Mouse (Mus musculus) C2C12 (cell line): ENCODE data around the gene Slc26a8. TPM values are rescaled to one million over a fixed set of nuclear protein-coding genes. Genes with fewer than 3 reads are reported as not detected.
A peak's percentile ranks its signal among the peaks of the same experiment; 100 is the strongest.

ENCODE experiments used
- H3K27me3 ChIP-seq: one replicate; pipeline ENCODE4 v1.6.1; 2011; ENCODE audit not compliant: control insufficient read depth, insufficient read depth, insufficient read length
- H3K36me3 ChIP-seq: one replicate; pipeline ENCODE4 v1.6.1; 2011; ENCODE audit not compliant: control insufficient read depth, insufficient read depth
- H3K4me3 ChIP-seq: one replicate; pipeline ENCODE4 v1.5.1; 2011; ENCODE audit warnings: mild to moderate bottlenecking, control low read depth; ENCODE audit not compliant: poor library complexity, insufficient read depth, severe bottlenecking
- H3K79me2 ChIP-seq: one replicate; pipeline ENCODE4 v1.6.1; 2011; ENCODE audit not compliant: control insufficient read depth, insufficient read depth
- H3K79me3 ChIP-seq: one replicate; pipeline ENCODE4 v1.6.1; 2011; ENCODE audit warnings: low read depth, control low read depth
- H3ac ChIP-seq: one replicate; pipeline ENCODE3; 2011; ENCODE audit warnings: low read depth; ENCODE audit not compliant: control insufficient read depth, insufficient read length
- CEBPB ChIP-seq: IDR thresholded peaks from one replicate; pipeline ENCODE4 v1.6.1; 2011; ENCODE audit warnings: low read depth, mild to moderate bottlenecking, control low read depth, moderate library complexity
- CTCF ChIP-seq: IDR thresholded peaks from one replicate; pipeline ENCODE4 v1.5.1; 2011; ENCODE audit not compliant: control insufficient read depth, insufficient read depth, insufficient read length
- FOSL1 ChIP-seq: IDR thresholded peaks from one replicate; pipeline ENCODE4 v1.8.0; 2011; ENCODE audit warnings: mild to moderate bottlenecking, low read length; ENCODE audit not compliant: poor library complexity, insufficient read depth, severe bottlenecking
- MAX ChIP-seq: IDR thresholded peaks from one replicate; pipeline ENCODE4 v1.6.1; 2011; ENCODE audit warnings: mild to moderate bottlenecking, control low read depth
- MYOD1 ChIP-seq: IDR thresholded peaks from one replicate; pipeline ENCODE4 v1.6.1; 2011; ENCODE audit warnings: low read depth; ENCODE audit not compliant: control insufficient read depth, insufficient read length
- MYOG ChIP-seq: IDR thresholded peaks from one replicate; pipeline ENCODE4 v1.6.1; 2011; ENCODE audit not compliant: control insufficient read depth, insufficient read length; ENCODE audit errors: extremely low read depth
- USF1 ChIP-seq: IDR thresholded peaks from one replicate; pipeline ENCODE4 v1.6.1; 2011; ENCODE audit warnings: low read depth, mild to moderate bottlenecking, control low read depth, moderate library complexity
- polyA plus RNA-seq: library from polyadenylated mRNA; unstranded; fragments of >200 nt; fragmentation: generic; extraction: Trizol; gene quantifications from one replicate; pipeline ENCODE4 v1.2.1, GENCODE M21; 2012; ENCODE audit warnings: missing spikeins

Gene Slc26a8
- polyA plus RNA-seq, 1 experiment, result not detected

GRCm38 (mm10) chr17:28592998-28593397, 97.0 kb downstream of the Slc26a8 start:
- H3K36me3 ChIP-seq, result peaks cover 85% of the 10 kb centered on the region
- H3K79me2 ChIP-seq, result no peaks in the 10 kb centered on the region
- H3ac ChIP-seq, result no peak overlapping the region
- H3K4me3 ChIP-seq, result no peak overlapping the region
- TF ChIP-seq MAX, result no peak
- TF ChIP-seq MYOD1, result no peak
- no peak for TF ChIP-seq FOSL1
- peak; percentile 73 for TF ChIP-seq CTCF
- TF ChIP-seq USF1, result no peak
- no peaks in the 10 kb centered on the region for H3K79me3 ChIP-seq
- H3K27me3 ChIP-seq, result no peaks in the 10 kb centered on the region

DNA sequence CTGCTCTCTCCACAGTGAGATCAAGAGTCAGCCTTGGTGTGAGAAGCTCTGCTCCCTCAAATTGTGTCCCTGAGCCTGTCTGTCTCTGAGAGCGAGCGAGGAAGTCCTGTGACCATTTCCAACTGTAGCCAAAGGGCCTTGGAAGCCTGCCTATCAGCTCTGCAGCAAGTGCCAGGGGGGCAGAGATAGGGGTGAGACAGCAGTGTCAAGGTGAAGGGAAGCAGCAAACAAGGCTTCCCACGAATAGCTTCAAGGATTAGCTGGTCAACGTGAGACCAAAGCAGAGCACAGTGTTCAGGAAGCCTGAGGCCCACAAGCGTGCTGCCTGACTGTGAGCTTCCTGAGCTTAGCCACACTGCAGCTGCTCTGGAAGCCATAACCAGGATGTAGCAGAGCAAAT, 98.6 kb downstream of the Slc26a8 start:
- Histone ChIP-seq H3ac (no peak overlapping the region), H3K27me3 (no peaks in the 10 kb centered on the region), H3K79me2 (no peaks in the 10 kb centered on the region), H3K79me3 (no peaks in the 10 kb centered on the region), H3K36me3 (peaks cover 86% of the 10 kb centered on the region), H3K4me3 (no peak overlapping the region)
- TF ChIP-seq CEBPB, result no peak
- no peak for TF ChIP-seq FOSL1
- TF ChIP-seq MYOD1, result no peak
- no peak for TF ChIP-seq MYOG
- TF ChIP-seq CTCF, result no peak
- TF ChIP-seq USF1, result no peak
- no peak for TF ChIP-seq MAX

DNA sequence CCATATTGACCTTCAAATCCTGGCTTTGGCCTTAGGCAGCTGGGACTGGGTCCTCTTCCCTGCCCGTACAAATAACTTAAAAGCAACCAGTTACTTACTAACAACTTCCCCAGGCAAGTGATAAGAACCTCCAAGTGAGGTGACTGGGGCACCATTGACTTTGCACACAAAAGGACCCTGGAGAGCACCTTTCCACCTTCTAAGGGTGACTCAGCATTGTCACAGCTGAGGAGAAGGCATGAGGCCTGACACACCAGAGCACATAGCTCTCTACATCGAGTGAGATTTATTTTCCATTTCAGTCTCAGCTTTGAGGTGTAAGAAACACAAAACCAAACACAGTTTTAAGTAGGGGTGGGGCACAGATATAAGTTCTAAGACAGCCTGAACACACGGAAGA, 99.4 kb downstream of the Slc26a8 start:
- Histone ChIP-seq H3K79me3 (no peaks in the 10 kb centered on the region), H3K4me3 (no peak overlapping the region), H3ac (no peak overlapping the region), H3K36me3 (peaks cover 77% of the 10 kb centered on the region), H3K79me2 (no peaks in the 10 kb centered on the region), H3K27me3 (no peaks in the 10 kb centered on the region)
- TF ChIP-seq FOSL1 (no peak), MYOG (no peak), USF1 (no peak), CEBPB (no peak), CTCF (no peak), MAX (no peak), MYOD1 (no peak)

GRCm38 (mm10) chr17:28588591-28588990, 101.4 kb downstream of the Slc26a8 start:
- no peaks in the 10 kb centered on the region for H3K79me3 ChIP-seq
- H3K27me3 ChIP-seq, result no peaks in the 10 kb centered on the region

More at GRCm38 (mm10) chr17:28588591-28588990, 101.4 kb downstream of the Slc26a8 start:
- Histone ChIP-seq H3K36me3 (peaks cover 63% of the 10 kb centered on the region), H3K79me2 (no peaks in the 10 kb centered on the region), H3K4me3 (no peak overlapping the region), H3ac (no peak overlapping the region)
- TF ChIP-seq MYOD1 (no peak), FOSL1 (no peak), CEBPB (no peak), CTCF (no peak), MAX (no peak), MYOG (no peak), USF1 (no peak)

Other genes starting within 250 kb of the Slc26a8 start
- gene Fkbp5, start 172.7 kb downstream of the Slc26a8 start, polyA plus RNA-seq, result 24.4 TPM
- not detected for gene Armc12, start 159.4 kb downstream of the Slc26a8 start, polyA plus RNA-seq
- gene Clpsl2, start 140.8 kb downstream of the Slc26a8 start, polyA plus RNA-seq, result not detected
- not detected for gene Clps, start 129.5 kb downstream of the Slc26a8 start, polyA plus RNA-seq
- gene Lhfpl5, start 114.6 kb downstream of the Slc26a8 start, polyA plus RNA-seq, result 0.06 TPM
- gene Srpk1, start 67.5 kb downstream of the Slc26a8 start, polyA plus RNA-seq, result 29.0 TPM
- gene Mapk14, start 1.1 kb upstream of the Slc26a8 start, polyA plus RNA-seq, result 36.7 TPM
- gene AC170998.1, start 35.9 kb upstream of the Slc26a8 start, polyA plus RNA-seq, result 0.15 TPM
- not detected for gene Mapk13, start 79.1 kb upstream of the Slc26a8 start, polyA plus RNA-seq
- 10.8 TPM for gene Brpf3, start 110.9 kb upstream of the Slc26a8 start, polyA plus RNA-seq
- not detected for gene Pnpla1, start 168.2 kb upstream of the Slc26a8 start, polyA plus RNA-seq
- 0.01 TPM for gene 4930539E08Rik, start 225.1 kb upstream of the Slc26a8 start, polyA plus RNA-seq